Comparison of ENCODE assay signal across 12 mouse cellular contexts in genomic region chr9:83882191-83882590, GRCm38 (mm10). TPM values are rescaled to one million over a fixed set of nuclear protein-coding genes. Genes with fewer than 3 reads are reported as not detected.
DNase-seq lines count a peak whose midpoint lies in the region; ATAC-seq lines count a peak whose summit lies in the region.
"Had no signal": no experiment of that assay in that cellular context is flagged by ENCODE, and none has a peak within 500 bp of the region (broad histone marks: within the 10 kb centered on the region; RNA-seq: fewer than 3 reads in every experiment).

No protein-coding gene starts in this region.

- intact Hi-C loops in heart, postnatal 10 days (cut with DNase I) = no loop called here

- peak; percentile 10 for DNase-seq in cerebellum, adult 9-11 months
- no peak for DNase-seq in cerebellum, postnatal 4 days (ENCODE audit: low spot score in 2 of 2)
- DNase-seq in ovary, postnatal 36 days (ENCODE audit: low spot score) = peak; percentile 11
- DNase-seq in ovary, postnatal 10 days (ENCODE audit: low spot score) = no peak
- DNase-seq in skeletal muscle tissue, adult 2 months (ENCODE audit: low read depth, low spot score) = peak; percentile 4
- no peak for DNase-seq in layer of hippocampus, postnatal 36 days
- no peak for DNase-seq in heart, postnatal 10 days
- DNase-seq: kidney, postnatal 36 days; lung, postnatal 4 days had no signal

- ATAC-seq in megakaryocyte, adult 5-6 weeks (ENCODE audit: poor library complexity, severe bottlenecking) = no peak
- ATAC-seq: forebrain, embryonic 14.5 days; intestine, embryonic 15.5 days had no signal

RNA-seq across cellular contexts. Expression of gene Bckdhb, which starts 42.8 kb away (rescaled TPM):
- 10 to 100 TPM; 42.1 to 42.4 TPM for total RNA-seq in layer of hippocampus, postnatal 36 days (2021)
- 5.5 and 8.8 TPM in 2 replicates for total RNA-seq in megakaryocyte, adult 5-6 weeks (2015)
- total RNA-seq in megakaryocyte, adult 5-6 weeks (2017) = 3.6 and 4.8 TPM in 2 replicates
- 10 to 100 TPM; 36.3 to 53.4 TPM for total RNA-seq in heart, postnatal 10 days (2021)

RNA-seq across cellular contexts. Expression of gene Ttk, which starts 47.7 kb away (rescaled TPM):
- under 1 TPM; 0.66 to 0.72 TPM for total RNA-seq in layer of hippocampus, postnatal 36 days (2021)
- 29.1 and 33.4 TPM in 2 replicates for total RNA-seq in megakaryocyte, adult 5-6 weeks (2015)
- 39.1 and 43.7 TPM in 2 replicates for total RNA-seq in megakaryocyte, adult 5-6 weeks (2017)
- total RNA-seq in heart, postnatal 10 days (2021) = 1 to 10 TPM; 5.1 to 5.2 TPM

Comparison
In these comparisons a context has a peak if more than half of its experiments do, and no peak if none do; other contexts are left out.
1. DNase-seq: peak in cerebellum, adult 9-11 months (single experiment), ovary, postnatal 36 days (single experiment) and skeletal muscle tissue, adult 2 months (single experiment); none in cerebellum, postnatal 4 days (0 of 2), ovary, postnatal 10 days (single experiment), layer of hippocampus, postnatal 36 days (0 of 2) and heart, postnatal 10 days (0 of 2).
2. RNA of gene Ttk, which starts 47.7 kb away (total RNA-seq): 29.1 to 43.7 TPM in megakaryocyte, adult 5-6 weeks; 5.1 to 5.2 TPM in heart, postnatal 10 days and 0.66 to 0.72 TPM in layer of hippocampus, postnatal 36 days; every median in the first group is over 4 times any median in the second.